Mouse (Mus musculus): ENCODE results near the gene Duoxa2. TPM values are rescaled to one million over a fixed set of nuclear protein-coding genes. Genes with fewer than 3 reads are reported as not detected.
"Not testable (repeated sequence)": the region's sequence is repeated elsewhere in the genome, so short reads cannot be mapped to it uniquely, and the experiment has no call there.

Duoxa2 gene
- total RNA-seq, 2 experiments from 2014 or later, result not detected

- intact Hi-C loops (cut with DNase I), result no loop called here
- DNase-seq, result no peak
These were observed 6.6 kb downstream of the Duoxa2 start for GRCm38 (mm10) chr2:122305097-122305892.

- DNase-seq, result peak in 1 of 2 experiments; percentile 7
- intact Hi-C loops (cut with DNase I), result no loop called here
These were observed 7.5 kb downstream of the Duoxa2 start for GRCm38 (mm10) chr2:122306184-122306583.

- no peak for DNase-seq
- intact Hi-C loops (cut with DNase I), result no loop called here
These were observed 10.9 kb downstream of the Duoxa2 start for GRCm38 (mm10) chr2:122309647-122310046.

GRCm38 (mm10) chr2:122311561-122311960 lies 12.9 kb downstream of the Duoxa2 start:
- intact Hi-C loops (cut with DNase I), result loop anchor here (1.0 kb wide), 1 partner anchor 69 kb away; no protein-coding TSS in a partner anchor
- no peak for DNase-seq

GRCm38 (mm10) chr2:122312722-122313417 lies 14.2 kb downstream of the Duoxa2 start:
- peak; percentile 48 to 77 for DNase-seq
- intact Hi-C loops (cut with DNase I), result no loop called here

- DNase-seq, result no peak
- intact Hi-C loops (cut with DNase I), result no loop called here
These were observed 14.8 kb downstream of the Duoxa2 start, which contains the start of gene Duoxa1 for GRCm38 (mm10) chr2:122313536-122313935. Gene Duoxa1, minus strand, starts transcription at chr2:122313730.

- intact Hi-C loops (cut with DNase I), result no loop called here
- DNase-seq, result no peak
These were observed 16.7 kb downstream of the Duoxa2 start, which contains the start of gene Duox1 for GRCm38 (mm10) chr2:122315372-122315771. Gene Duox1, plus strand, starts transcription at chr2:122315672.

GRCm38 (mm10) chr2:122317384-122317783 lies 18.7 kb downstream of the Duoxa2 start:
- intact Hi-C loops (cut with DNase I), result no loop called here
- DNase-seq, result no peak

- DNase-seq, result no peak
- intact Hi-C loops (cut with DNase I), result no loop called here
These were observed 25.3 kb downstream of the Duoxa2 start for GRCm38 (mm10) chr2:122323960-122324359.

GRCm38 (mm10) chr2:122324586-122324985 lies 25.9 kb downstream of the Duoxa2 start:
- DNase-seq, result no peak
- intact Hi-C loops (cut with DNase I), result no loop called here

GRCm38 (mm10) chr2:122325361-122325760 lies 26.7 kb downstream of the Duoxa2 start:
- DNase-seq, result no peak
- intact Hi-C loops (cut with DNase I), result no loop called here

GRCm38 (mm10) chr2:122327986-122328385 lies 29.3 kb downstream of the Duoxa2 start:
- intact Hi-C loops (cut with DNase I), result no loop called here
- no peak for DNase-seq

GRCm38 (mm10) chr2:122330317-122330716 lies 31.6 kb downstream of the Duoxa2 start:
- intact Hi-C loops (cut with DNase I); DNase-seq: not testable (repeated sequence)

GRCm38 (mm10) chr2:122332222-122332621 lies 33.5 kb downstream of the Duoxa2 start:
- no peak for DNase-seq
- intact Hi-C loops (cut with DNase I), result no loop called here

GRCm38 (mm10) chr2:122334170-122334569 lies 35.5 kb downstream of the Duoxa2 start:
- DNase-seq, result peak; percentile 20 to 48
- intact Hi-C loops (cut with DNase I), result no loop called here

GRCm38 (mm10) chr2:122337291-122337690 lies 38.6 kb downstream of the Duoxa2 start:
- intact Hi-C loops (cut with DNase I), result no loop called here
- DNase-seq, result no peak

- no peak for DNase-seq
- intact Hi-C loops (cut with DNase I), result loop anchor here (10.0 kb wide), 1 partner anchor 280 kb away; no protein-coding TSS in a partner anchor
These were observed 46.6 kb downstream of the Duoxa2 start for GRCm38 (mm10) chr2:122345106-122345893.

- DNase-seq, result not testable (repeated sequence)
- intact Hi-C loops (cut with DNase I), result loop anchor here (10.0 kb wide), 1 partner anchor 279 kb away; no protein-coding TSS in a partner anchor
These were observed 47.5 kb downstream of the Duoxa2 start for GRCm38 (mm10) chr2:122346164-122346563.

GRCm38 (mm10) chr2:122347257-122347656 lies 48.6 kb downstream of the Duoxa2 start:
- no peak for DNase-seq
- intact Hi-C loops (cut with DNase I), result loop anchor here (10.0 kb wide), 1 partner anchor 278 kb away; no protein-coding TSS in a partner anchor

GRCm38 (mm10) chr2:122348531-122349131 lies 49.9 kb downstream of the Duoxa2 start:
- intact Hi-C loops (cut with DNase I), result loop anchor here (1.0 to 10.0 kb wide), 5 partner anchors 20 to 276 kb away; partner anchors contain the start of gene Shf
- DNase-seq, result peak; percentile 92 to 94

Measured in heart, postnatal 10 days (tissue).